Mouse (Mus musculus): ENCODE measurements at regions not wholly inside any gene's neighbourhood (a gene's known extent, or its start where the extent isn't known, plus 50 kb on each side); places are given as distances from the start of the nearest gene placed in this dataset.

DNA sequence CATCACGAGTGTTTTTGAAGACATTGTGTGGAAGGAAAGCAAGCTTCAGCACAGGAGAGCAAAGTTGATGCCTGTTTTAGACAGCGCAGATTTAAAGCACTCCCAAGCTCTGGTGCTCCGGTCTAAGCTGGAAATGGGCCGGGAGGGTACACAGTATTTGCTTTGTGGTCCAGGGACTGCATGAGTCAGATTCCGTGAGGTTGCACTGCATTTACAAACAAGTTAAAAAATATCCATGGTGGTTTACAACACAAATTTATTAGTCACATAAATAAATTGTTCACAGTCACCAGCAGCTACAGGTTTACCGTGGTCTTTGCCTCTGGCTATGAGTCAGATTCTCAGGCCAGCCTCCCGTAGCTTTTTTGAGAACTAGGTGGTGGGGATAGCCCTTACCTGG, 312.0 kb downstream of the Ptprc start:
- no peak for DNase-seq (ENCODE audit: low spot score)

DNA sequence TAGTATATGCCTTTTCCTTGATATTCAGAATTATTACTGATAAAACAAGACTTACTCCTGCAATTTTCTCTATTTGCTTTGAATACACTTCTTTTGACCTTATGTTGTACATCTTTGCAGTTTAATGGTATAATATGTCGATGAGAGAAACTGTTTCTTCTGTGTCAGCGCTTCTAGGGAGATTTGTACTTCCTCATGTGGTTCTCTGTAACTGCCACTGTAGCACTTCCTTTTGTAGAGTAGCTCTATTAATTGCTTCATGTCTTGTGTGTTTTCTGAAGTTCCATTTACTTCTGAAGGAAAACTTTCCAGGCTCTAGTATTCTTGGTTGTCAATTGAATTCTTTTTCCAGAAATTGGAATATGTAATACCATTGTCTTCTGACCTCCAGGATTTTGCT, 323.2 kb downstream of the Ptprc start:
- DNase-seq (ENCODE audit: low spot score) = no peak

DNA sequence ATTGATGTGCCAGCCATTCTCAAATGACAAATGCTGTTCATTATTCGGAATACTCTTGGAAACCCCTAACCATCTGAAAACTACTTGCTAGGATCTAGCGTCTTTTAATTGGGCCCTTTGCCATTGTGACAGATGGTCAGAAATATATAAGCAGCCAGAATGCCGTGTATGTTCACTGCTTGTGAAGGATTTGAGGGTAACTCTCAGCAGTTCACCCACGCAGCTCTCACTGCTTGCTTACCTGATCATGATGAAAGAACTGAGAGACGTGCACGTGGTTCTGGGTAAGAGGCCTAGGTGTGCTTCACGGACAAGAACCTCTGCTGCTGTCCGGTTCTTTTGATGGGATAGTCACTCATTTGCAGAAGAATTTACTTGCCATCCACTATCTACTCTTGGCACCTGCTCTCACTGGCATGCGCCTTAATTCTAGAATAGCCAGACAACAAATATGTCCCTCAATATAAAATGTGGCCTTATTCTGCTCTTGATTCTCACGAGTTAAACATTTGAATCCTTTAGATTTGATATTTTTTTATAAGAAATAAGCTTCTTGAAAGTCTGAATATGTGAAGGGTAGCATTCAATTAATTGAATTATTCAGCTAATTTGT, 328.1 kb downstream of the Ptprc start:
- no peak for DNase-seq (ENCODE audit: low spot score)

DNA sequence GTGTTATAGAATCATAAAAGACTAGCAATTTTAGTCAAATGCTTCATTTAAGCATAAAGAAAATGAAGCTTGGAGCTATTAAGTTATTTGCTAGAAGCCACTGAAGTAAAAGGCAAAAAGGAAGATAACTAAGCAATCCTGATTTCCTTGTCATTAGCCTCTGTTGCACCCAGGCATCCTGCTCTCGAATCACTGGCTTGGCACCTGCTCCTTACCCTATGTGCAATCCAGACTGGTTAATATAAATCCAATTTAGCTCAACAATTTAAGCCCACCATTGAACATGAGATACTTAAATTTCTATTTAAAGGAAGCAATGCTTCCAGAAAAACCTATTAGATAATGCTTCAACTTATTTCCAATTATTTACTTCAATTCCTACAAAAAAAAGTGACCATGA, 328.7 kb downstream of the Ptprc start:
- DNase-seq (ENCODE audit: low spot score) = no peak

DNA sequence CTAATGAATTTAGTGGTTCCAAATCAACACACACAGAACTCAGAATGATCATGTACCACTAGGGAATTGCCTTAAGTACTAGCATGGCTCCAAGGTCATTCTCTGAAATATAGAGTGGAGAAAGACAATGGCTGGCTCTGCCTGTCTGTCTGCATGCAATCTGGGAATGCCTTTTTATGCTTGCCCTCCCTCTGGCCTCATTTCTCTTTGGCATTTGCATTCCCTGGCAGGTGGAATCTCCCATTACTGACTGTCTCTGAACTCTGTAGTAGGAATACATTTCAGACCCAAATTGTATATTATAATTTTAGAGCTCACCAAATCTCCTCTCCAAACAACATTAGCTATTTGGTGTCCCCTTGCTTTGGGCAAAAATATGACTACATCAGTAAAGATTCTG, 335.0 kb downstream of the Ptprc start:
- DNase-seq (ENCODE audit: low spot score) = no peak

DNA sequence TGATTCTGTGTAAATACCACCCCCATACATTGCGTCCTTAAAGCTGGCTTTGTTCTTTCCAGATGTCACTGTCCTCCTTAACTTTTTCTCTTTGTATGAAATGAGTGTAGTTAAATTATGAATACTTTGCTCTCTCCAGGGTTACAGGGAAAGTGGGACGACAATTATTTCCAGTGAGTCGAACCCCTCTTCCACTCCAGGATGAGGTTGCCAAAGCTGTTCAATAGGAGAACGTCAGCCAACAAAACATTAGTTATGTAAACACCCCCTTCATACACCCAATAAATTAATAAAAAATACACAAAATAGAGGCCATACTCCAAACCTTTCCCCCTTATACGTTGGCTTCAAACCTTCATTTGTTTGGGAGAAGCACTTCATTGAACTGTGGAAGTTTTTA, 335.8 kb downstream of the Ptprc start:
- no peak for DNase-seq (ENCODE audit: low spot score)

DNA sequence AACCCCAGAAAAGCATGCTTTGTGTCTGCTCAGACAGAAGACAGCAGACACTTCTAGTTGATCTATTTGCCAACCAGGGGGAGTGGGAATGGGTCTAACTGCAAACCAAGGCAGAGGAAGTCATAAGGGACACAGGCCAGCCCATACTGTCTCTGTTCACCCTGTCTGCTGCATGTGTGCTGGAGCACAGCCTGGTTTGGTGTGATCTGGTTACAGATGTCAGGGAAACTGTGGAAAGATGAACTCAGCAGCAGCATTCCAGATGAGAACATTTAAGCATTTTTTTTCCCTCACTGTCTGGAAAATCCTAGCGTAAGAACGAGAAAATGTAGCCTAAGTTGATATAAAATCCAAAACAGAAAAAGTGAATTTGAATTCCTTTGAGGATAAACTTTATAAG, 336.2 kb downstream of the Ptprc start:
- no peak for DNase-seq (ENCODE audit: low spot score)

DNA sequence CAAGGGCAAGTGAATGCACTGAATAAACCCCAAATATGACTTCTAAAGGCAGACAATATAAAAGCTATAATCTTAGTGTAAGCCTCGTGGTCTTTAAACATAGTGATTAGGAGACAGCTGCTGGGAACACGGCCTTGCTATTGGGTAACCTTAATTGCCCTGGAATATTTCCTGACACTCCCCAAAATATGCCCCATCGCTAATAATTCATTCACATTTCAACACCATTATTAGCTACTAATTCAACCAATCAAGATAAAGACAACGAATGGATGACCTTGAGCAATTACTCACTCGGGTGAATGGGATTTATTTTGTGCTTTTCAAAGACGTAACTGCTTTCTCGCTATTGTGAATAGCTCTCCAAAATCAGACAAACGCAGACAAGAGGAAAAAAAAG, 337.2 kb downstream of the Ptprc start:
- no peak for DNase-seq (ENCODE audit: low spot score)

DNA sequence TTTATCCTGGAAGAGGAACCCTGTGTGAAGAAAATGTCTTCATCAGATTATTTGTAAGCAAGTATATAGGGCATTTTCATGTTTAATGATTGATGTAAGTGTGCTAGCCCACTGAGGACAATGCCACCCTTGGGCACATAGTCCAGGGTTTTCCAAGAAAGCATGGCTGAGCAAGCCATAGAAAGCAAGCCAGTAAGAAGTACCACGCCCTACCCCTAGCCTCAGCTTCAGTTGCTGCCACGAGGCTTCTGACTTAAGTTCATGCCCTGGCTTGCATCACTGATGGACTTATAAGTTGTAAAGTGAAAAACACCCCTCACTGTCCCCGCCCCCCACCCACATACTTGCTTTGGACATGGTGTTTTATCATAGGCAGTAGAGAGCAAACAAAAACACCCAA, 342.0 kb downstream of the Ptprc start:
- no peak for DNase-seq (ENCODE audit: low spot score)

DNA sequence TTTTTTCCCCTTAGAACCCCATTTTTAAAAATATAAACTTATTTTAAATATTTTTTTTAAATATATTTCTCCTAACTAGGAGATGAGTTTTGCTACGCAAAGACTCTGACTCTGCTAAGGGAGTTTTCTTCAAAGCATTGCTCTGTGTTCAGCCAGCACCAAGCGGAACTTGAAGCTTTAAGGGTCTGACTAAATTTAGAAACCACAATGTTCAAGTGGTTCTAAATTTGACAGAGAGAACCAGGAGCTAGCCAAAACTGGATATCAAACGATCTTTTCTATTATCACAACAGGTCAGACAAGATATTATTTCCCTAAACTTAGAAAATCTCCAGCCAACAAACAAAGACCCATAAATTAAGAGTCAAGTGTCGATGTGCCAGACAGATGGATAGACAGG, 344.2 kb downstream of the Ptprc start:
- DNase-seq (ENCODE audit: low spot score) = no peak

DNA sequence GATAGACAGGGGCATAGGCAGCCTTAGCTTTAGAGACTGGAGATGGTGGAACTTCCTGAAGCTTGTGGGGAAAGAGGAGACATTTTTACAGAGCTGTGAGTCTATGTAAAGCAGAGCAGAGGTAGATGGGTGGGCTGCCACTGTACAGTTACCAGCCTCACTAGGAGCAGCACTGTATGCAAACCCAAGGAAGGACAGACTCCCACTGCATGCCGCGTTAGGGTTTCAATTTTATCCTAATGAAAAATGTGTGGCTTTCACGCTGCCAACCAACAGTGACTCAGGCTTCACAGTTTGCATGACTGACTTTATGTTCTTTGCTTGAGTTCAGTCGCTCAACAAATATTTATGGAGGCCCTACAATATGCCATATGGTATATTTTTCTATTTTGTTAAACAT, 348.1 kb downstream of the Ptprc start:
- no peak for DNase-seq (ENCODE audit: low spot score)

DNA sequence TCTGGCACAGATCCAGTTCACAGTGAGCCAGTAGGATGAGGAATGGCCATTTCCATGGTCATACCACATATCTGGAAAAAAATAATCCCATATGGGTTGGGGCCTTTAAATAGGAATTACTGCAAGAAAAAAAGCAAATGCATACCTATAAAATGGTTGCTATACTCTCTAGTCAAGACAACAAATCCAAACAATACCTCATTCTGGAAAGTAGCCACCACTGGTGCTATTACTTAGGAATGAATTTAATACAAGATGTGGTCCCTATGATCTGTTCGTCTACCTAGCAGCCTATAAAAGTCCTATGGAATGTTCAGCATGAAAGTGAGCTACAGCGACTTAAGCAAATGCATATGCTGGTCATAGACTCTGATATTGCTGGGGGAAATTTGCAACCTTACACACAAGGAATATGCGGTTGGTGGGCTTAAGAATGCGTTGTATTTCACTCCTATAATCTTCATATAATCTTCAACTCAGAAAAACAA, 360.1 kb downstream of the Ptprc start:
- DNase-seq (ENCODE audit: low spot score) = no peak

DNA sequence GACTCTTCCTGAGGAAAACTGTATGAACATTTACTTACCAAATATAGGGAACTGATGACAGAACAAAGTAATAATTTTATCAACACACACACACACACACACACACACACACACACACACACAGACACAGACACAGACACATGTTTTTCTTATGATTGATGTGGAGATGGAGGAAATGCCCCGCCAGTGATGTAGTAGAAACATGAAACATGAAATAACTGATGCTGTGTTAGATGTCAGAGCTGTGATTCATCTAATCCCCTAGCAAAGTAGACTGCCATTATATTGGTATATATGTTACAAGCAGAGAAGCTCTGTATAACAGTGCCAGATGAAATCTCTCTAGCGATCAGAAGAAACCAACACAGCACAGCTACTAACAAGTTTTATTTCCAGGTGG, 361.0 kb downstream of the Ptprc start:
- DNase-seq (ENCODE audit: low spot score) = no peak

DNA sequence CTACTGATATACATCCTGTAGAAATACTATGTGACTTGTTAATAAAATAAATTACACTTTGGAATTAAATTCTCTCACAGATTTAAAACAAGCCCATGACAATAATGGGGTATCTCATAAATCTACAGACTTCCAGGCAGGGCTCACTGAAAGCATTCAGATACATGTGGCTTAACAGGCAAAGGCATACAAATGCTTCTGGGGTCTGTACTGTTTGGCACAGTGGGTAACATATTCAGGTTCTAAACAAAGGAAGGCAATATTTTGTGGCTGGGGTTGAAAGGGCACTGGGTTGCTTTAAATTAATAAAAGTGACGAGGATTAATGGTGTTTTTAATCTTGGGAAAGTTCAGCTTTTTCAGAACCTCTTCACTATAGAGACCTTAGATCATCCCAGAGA, 361.8 kb downstream of the Ptprc start:
- no peak for DNase-seq (ENCODE audit: low spot score)

DNA sequence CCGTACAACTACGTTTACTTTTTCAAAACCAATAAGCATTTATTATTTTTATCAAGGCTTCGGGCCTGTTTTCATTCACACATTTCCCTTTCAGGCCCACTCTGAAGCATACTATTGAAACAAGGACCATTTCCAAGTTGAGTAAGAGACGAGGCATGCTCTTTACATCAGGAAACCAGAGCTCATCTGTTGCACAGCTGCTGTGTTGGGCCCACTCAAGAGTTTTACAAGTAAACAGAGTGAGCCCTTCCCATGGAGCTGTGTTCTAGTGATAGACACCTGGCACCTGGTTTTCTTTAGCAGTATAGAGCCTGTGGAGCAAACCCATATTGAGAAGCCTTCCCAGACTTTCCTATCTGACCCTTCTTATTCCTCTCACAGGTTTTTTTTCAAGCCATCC, 363.5 kb downstream of the Ptprc start:
- DNase-seq (ENCODE audit: low spot score) = no peak

DNA sequence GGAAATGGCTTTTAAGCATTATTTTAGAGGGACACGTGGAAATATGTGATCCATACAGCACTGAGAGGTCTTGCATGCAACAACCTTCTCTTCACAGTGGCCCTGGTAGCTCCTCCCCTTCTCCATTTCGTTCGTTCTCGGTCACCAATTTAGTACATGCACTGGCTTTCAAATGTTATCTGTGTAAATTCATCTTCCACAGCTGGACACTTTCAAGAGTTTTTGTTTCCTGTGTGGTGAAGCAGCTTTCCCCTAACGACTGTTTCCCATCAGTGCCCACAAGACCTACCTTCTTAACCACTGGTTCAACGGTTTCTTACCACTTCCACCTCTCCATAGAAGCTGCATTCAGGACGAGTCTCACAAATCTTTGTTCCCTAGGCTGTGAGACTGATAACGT, 368.8 kb downstream of the Ptprc start:
- DNase-seq (ENCODE audit: low spot score) = no peak

DNA sequence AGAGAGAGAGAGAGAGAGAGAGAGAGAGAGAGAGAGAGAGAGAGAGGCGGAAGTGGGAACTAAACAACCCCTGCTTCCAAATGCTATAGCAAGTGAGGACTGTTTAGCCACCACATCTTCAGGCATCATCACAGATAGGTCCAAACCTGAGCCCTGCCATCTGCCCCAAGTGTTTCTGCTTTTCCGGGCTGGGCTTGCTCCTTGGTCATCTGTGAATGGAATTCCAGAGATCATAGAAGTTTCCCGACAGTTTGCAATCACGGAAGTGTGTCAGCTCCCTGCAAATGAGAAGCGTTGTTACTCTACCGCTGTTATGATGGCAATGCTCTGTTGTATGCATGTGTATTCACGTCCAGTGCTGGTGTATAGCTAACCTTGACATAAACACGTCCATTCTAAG, 369.3 kb downstream of the Ptprc start:
- no peak for DNase-seq (ENCODE audit: low spot score)

DNA sequence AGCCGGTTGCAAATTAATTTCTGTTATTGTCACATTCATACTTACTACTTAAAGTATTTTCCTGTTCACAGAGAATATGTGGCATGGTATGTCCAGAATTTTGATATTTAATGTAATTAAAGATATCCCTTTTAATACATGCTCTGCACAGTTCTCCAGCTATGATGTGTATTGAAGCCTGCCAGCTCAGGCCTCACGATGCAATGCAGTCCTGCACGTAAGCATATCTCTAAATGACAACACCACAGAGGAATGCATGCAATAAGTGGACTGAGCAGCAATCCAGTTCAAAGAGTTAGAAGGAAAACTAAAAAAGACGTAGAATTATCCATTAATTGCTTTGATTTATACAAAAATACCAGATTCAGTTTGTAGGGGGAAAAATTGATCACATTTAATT, 373.4 kb downstream of the Ptprc start:
- DNase-seq (ENCODE audit: low spot score) = no peak

DNA sequence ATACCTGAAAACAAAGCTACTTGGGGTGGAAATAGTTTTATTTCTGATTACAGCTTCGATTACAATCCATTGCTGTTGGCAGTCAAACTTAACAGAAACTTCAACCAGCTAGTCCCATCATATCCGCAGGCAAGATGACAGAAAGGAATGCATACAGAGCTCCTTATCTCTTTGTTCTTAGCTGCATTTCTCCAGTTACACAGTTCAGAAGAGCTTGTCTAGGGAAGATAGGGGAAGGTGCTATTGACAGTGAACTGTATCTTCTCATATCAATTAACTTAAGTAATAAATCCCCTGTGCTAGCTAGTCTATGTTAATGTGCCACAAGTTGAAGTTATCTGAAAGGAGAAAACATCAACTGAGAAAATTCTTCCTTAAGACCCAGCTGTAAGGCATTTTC, 374.8 kb downstream of the Ptprc start:
- DNase-seq (ENCODE audit: low spot score) = no peak

DNA sequence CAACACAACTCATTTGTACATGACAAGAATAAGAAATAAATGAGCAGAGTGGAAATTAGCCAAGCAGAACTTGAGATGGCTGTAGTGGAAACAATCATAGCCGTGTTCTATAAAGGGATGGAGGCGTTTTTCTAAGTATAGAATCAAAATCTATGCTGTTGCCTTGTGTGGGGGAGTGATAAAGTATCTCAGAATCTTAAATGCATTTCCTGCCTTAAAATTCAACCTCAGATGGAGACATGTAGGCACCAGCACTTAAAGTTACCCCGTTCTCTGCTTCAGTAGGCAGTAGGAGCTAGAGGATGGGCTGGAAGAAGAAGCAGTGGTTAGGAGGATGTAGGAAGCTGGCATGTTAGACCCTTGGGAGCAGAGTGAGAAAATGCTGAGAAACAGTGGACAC, 386.7 kb downstream of the Ptprc start:
- no peak for DNase-seq (ENCODE audit: low spot score)

DNA sequence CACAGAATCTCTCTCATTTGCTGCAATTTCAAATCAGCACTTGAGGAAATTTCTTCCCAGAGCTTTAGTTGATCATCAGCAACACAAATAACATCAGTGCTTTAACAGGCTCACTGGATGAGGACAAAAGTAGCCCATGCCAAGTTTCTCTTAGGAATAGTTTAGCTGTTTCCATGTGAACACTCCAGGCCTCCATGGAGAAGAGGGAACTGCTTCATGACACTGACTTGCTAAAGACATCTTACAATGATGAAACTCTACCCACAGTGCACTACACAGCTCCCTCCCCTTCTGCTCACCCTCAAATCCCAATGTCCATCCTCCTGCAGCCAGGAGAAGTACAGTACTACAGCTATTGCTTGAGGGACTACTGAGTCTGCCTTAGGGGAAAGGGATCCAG, 388.9 kb downstream of the Ptprc start:
- DNase-seq (ENCODE audit: low spot score) = no peak

DNA sequence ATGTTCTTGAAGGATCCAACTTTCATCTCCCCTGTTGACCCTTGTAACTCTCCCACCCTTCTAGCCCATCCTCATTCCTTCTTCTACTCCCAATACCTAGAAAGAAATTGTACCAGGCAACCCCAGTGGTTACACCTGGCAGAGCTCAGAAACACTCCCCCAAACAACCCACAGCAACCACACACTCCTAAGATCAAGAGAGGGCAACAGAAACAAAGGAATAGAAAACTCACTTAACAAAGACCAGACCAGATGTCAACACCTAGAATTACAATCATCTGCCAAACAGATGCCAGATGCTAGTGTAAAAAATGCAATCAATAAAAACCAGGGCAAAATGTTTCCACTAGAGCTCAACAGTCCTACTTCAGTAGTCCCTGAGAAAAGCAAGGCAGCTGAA, 400.9 kb downstream of the Ptprc start:
- no peak for DNase-seq (ENCODE audit: low spot score)

DNA sequence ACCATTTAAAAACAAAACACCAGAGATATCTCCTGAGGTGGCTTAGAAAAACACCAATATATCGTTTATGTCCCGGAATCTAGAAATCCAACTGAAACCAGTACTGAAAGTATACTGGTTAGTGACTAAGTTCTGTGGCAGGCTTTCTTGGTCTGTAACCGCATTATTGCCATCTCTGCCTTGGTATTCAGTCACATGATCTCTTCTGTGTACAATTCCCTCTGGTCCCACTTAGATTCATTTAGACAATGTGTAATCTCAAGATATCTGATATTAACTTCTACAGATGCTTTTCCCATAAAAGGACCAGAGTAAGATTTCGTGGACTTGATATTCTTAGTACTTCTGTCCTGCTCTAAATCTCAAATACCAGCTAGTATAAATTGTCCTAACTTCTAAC, 414.7 kb downstream of the Ptprc start:
- no peak for DNase-seq (ENCODE audit: low spot score)

DNA sequence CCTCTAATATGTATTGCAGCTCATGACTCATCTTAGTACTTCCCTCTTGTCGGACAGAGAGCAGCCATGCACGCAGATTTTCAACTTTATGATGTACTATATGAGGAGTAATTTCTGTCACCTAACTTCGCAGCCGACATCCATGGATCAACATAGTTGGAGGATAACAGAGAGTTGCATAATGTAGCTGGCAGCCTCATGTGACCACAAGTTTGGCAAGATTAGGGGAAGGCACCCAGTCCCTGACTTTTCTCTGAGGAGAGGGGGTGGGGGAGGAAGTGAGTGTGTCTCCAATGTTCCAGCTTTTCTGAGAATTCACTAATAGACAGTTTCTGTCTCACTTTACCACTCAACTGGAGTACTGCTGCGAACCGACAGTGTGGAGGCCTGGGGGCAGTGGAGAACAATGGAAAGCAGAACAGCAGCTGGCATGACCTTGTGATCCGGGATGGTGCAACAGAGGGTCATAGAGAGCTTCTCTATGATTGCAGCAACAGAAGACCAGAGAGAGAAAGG, 424.0 kb downstream of the Ptprc start:
- no peak for DNase-seq (ENCODE audit: low spot score)

DNA sequence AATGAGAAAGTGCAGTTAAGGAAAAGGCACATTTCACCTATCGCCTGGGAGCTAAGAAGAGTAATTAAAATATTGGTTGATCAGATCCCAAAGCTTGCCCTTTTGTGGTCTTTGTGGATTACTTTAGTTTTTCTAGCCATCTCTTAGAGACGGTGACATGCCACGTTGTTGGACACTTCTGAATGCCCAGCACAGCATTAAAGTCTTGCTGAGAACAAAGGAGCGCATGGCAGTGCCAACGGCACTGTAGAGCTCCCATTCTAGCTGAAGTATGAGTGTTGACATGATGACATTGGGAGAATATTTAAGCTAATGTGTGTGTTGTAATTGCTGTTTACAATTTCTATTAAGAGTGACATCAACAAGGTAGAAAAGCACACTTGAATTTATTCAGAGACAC, 424.6 kb downstream of the Ptprc start:
- no peak for DNase-seq (ENCODE audit: low spot score)
